Mouse (Mus musculus) left cerebral cortex, postnatal 36 days (tissue): ENCODE data around the gene Slc35b1. TPM values are rescaled to one million over a fixed set of nuclear protein-coding genes. Genes with fewer than 3 reads are reported as not detected.

Source experiments
- DNase-seq, 2 experiments: peaks; one replicate each; pipeline ENCODE4 v3.0.0; 2021 to 2022; ENCODE audit warnings: low spot score in 2 of 2, mixed read lengths in 1 of 2
- intact Hi-C: fragments of 180-260 bp; cut with DNase I; formaldehyde crosslinking; loops from one replicate; pipeline ENCODE4 v1.15.1; 2025
- total RNA-seq, 2 experiments: library from RNA; stranded (reverse); gene quantifications; 2 replicates each; pipeline ENCODE4 v1.2.3; 2021

Gene Slc35b1
- total RNA-seq, 2 experiments from 2014 or later, result 64.1 to 66.7 TPM

DNA sequence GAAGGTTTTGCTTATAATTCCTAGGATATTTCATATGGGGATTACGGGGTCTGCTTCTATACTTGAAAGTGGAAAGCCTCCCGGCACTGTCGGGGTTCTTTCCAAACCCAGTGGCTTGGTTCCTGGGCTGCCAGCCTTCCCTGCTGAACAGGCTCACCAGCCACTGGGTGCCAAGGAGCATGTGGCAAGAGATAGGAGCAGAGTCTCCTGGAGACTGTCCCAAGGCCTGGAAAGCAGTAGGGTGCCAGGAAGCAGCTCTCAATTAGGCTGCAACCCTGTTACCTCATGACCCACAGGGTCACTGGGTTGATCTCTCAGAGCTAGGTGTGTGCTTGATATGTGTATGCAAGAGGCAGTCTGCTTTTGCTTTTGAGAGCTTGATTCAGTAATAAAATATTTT is 28.1 kb downstream of the Slc35b1 start:
- intact Hi-C loops, result no loop called here
- no peak for DNase-seq

GRCm38 (mm10) chr11:95413641-95414535 is 29.4 kb downstream of the Slc35b1 start, which contains the start of gene Spop:
Gene Spop, plus strand, starts transcription at chr11:95414080.
- intact Hi-C loops, result no loop called here

GRCm38 (mm10) chr11:95414536-95415161 is 30.2 kb downstream of the Slc35b1 start:
- intact Hi-C loops, result no loop called here
- peak; percentile 94 for DNase-seq

More at GRCm38 (mm10) chr11:95413641-95414535, 29.4 kb downstream of the Slc35b1 start, which contains the start of gene Spop:
- DNase-seq, result peak; percentile 81 to 86

- DNase-seq, result no peak
- intact Hi-C loops, result no loop called here
Observed at GRCm38 (mm10) chr11:95415931-95416330, 31.4 kb downstream of the Slc35b1 start.

GRCm38 (mm10) chr11:95417341-95417740 is 32.8 kb downstream of the Slc35b1 start:
- no peak for DNase-seq
- intact Hi-C loops, result no loop called here

DNA sequence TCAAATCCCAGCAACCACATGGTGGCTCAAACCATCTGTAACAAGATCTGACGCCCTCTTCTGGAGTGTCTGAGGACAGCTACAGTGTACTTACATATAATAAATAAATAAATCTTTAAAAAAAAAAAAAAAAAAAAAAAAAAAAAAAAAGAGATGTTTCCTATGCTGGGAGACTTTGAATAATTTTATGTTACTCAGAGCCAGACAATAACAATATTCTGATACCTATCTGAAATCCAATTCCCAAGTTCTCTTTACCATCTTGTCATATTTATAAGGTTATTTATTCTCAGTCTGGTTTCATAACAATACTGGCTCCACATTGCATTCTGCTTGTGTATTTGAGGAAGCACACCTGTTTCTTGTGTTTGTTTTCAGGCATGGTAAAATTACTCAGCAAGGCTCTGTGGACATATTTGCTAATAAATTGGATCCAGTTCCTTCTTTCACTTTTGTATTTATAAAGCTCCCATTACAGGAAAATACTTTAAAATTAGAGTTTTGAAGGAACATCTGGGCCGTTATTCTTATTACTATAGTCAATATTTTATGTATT is 36.5 kb downstream of the Slc35b1 start:
- intact Hi-C loops, result no loop called here
- no peak for DNase-seq

DNA sequence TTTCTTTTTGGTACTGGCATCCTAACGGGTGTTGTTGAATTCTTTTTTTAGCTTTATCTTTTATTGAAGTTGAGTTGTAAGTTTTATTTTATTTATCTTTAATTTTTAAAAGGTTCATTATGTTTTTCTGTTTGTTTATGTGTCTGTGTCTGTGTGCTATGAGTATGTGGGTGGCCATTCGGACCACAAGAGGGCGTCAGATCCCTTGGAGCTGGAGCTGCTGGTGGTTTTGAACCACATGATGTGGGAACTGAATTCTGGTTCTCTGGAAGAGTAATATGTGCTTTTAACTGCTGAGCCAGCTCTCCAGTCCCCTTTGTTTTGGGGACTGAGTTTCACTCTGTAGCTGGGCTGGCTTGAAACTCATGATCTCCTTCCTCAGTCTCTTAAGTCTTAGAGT is 39.0 kb downstream of the Slc35b1 start:
- DNase-seq, result no peak
- intact Hi-C loops, result no loop called here

DNA sequence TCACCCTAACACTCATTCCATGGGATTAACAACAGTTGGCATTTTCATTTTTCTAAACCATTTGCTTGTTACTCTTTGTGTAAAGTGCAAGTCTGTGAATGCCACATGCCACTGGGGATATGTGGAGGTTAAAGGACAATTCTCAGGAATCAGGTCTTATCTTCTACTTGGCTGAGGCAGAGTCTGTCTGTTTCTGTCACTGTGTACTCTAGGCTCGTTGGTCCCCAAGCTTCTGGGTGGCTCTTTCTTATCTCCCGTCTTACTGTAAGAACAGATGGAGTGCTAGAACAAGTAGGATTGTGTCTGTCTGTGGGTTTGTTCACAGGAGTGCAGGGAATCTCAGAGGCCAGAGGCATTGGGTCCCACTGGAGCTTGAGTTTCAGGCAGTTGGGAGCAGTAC is 46.9 kb downstream of the Slc35b1 start:
- intact Hi-C loops, result no loop called here
- no peak for DNase-seq

- intact Hi-C loops, result loop anchor here (2.0 kb wide), 1 partner anchor 33 kb away; no protein-coding TSS in a partner anchor
- no peak for DNase-seq
Observed at GRCm38 (mm10) chr11:95432194-95432593, 47.7 kb downstream of the Slc35b1 start.

Other genes starting within 250 kb of the Slc35b1 start
- gene Dlx4, start 238.4 kb upstream of the Slc35b1 start, total RNA-seq, result not detected
- gene Tac4, start 123.2 kb upstream of the Slc35b1 start, total RNA-seq, result not detected
- gene Kat7, start 74.4 kb upstream of the Slc35b1 start, total RNA-seq, result 10 to 100 TPM; 69.3 to 74.3 TPM
- gene Fam117a, start 47.7 kb upstream of the Slc35b1 start, total RNA-seq, result 1 to 10 TPM; 3.1 to 5.9 TPM
- gene Spop, start 29.4 kb downstream of the Slc35b1 start, total RNA-seq, result 100 to 1,000 TPM; 173 to 187 TPM
- gene Nxph3, start 129.9 kb downstream of the Slc35b1 start, total RNA-seq, result 10 to 100 TPM; 29.0 to 40.6 TPM
- 1 to 10 TPM in 1 of 2 experiments, under 1 TPM in 1; 0.74 to 1.7 TPM for gene Ngfr, start 203.0 kb downstream of the Slc35b1 start, total RNA-seq